Mouse (Mus musculus) liver, embryonic 14.5 days (tissue): Measurements from ENCODE around the gene Klhl26. TPM values are rescaled to one million over a fixed set of nuclear protein-coding genes. Genes with fewer than 3 reads are reported as not detected.

ENCODE experiments used
- ATAC-seq: fragments of 200-750 bp; cut with Nextera tagmentation; 2 replicates; pipeline ENCODE4 v1.8.0; 2017; ENCODE audit warnings: moderate number of reproducible peaks, mild to moderate bottlenecking, moderate library complexity; ENCODE audit not compliant: insufficient read depth
- DNase-seq, 3 experiments: peaks; one replicate each; pipeline ENCODE4 v3.0.0-alpha.2; 2012 to 2013; ENCODE audit warnings: low read depth in 3 of 3, low spot score in 3 of 3
- H3K27ac ChIP-seq: fragments of 300-500 bp; sonication (generic); 2 replicates; pipeline ENCODE4 v1.5.1; 2014; ENCODE audit warnings: moderate library complexity, mild to moderate bottlenecking, control low read depth, inconsistent platforms
- H3K27me3 ChIP-seq: fragments of 300-500 bp; sonication (generic); 2 replicates; pipeline ENCODE4 v1.6.1; 2014; ENCODE audit warnings: mild to moderate bottlenecking, low read length, moderate library complexity; ENCODE audit not compliant: control insufficient read depth, insufficient read depth
- H3K36me3 ChIP-seq: fragments of 300-500 bp; sonication (generic); replicated peaks from 2 replicates; pipeline ENCODE4 v1.6.1; 2014; ENCODE audit warnings: low read depth; ENCODE audit not compliant: control insufficient read depth, insufficient read depth
- H3K4me1 ChIP-seq, 2 experiments: fragments of 200-500 bp in 1 of 2; fragments of 300-500 bp in 1 of 2; sonication (generic) in 1 of 2; replicated peaks; 2 replicates each; pipeline ENCODE4 v1.6.1; 2012 to 2014; ENCODE audit warnings: antibody characterized with exemption in 1 of 2, inconsistent platforms in 1 of 2, low read length in 1 of 2; ENCODE audit not compliant: control insufficient read depth in 2 of 2, insufficient read depth in 2 of 2
- H3K4me2 ChIP-seq: fragments of 300-500 bp; sonication (generic); 2 replicates; pipeline ENCODE4 v1.6.1; 2014; ENCODE audit warnings: low read depth, mild to moderate bottlenecking, control low read depth, moderate library complexity
- H3K4me3 ChIP-seq, 2 experiments: fragments of 200-500 bp in 1 of 2; fragments of 300-500 bp in 1 of 2; sonication (generic) in 1 of 2; 2 replicates each; pipeline ENCODE4 v1.5.1; 2012 to 2014; ENCODE audit warnings: low read depth in 2 of 2, low read length in 2 of 2, mild to moderate bottlenecking in 2 of 2, control low read depth in 1 of 2, inconsistent platforms in 1 of 2, moderate library complexity in 1 of 2; ENCODE audit not compliant: insufficient read depth in 1 of 2
- H3K9ac ChIP-seq: fragments of 300-500 bp; sonication (generic); replicated peaks from 2 replicates; pipeline ENCODE4 v1.6.1; 2014; ENCODE audit warnings: mild to moderate bottlenecking, control low read depth, moderate library complexity
- H3K9me3 ChIP-seq: fragments of 300-500 bp; sonication (generic); 2 replicates; pipeline ENCODE4 v1.6.1; 2016; ENCODE audit warnings: low read length, mixed read lengths; ENCODE audit not compliant: control insufficient read depth
- CTCF ChIP-seq: IDR thresholded peaks from 2 replicates; pipeline ENCODE4 v1.5.1; 2016; ENCODE audit warnings: antibody characterized with exemption, low read depth, control low read depth
- EP300 ChIP-seq: IDR thresholded peaks from 2 replicates; pipeline ENCODE4 v1.6.1; 2016; ENCODE audit warnings: antibody characterized with exemption, low read depth
- WGBS: fragments of 180-500 bp; shearing (Covaris S2); extraction: QIAGEN DNeasy Blood & Tissue Kit; methylation state at CpG from one replicate; pipeline ENCODE4 v1.1.7; 2014; ENCODE audit not compliant: insufficient replicate concordance; 5-methylcytosine and 5-hydroxymethylcytosine counted together
- polyA plus RNA-seq, 2 experiments: library from polyadenylated mRNA; depleted of rRNA in 1 of 2; stranded (reverse) in 1 of 2; unstranded in 1 of 2; fragments of >200 nt; fragmentation: Nextera tagmentation in 1 of 2; extraction: Ambion mirVana in 1 of 2; gene quantifications; 2 replicates each; pipeline versions ENCODE4 v1.2.1 to v1.2.3; 2012 to 2014

The Klhl26 gene
- polyA plus RNA-seq, 2 experiments: 5.0 to 6.5 TPM

DNA sequence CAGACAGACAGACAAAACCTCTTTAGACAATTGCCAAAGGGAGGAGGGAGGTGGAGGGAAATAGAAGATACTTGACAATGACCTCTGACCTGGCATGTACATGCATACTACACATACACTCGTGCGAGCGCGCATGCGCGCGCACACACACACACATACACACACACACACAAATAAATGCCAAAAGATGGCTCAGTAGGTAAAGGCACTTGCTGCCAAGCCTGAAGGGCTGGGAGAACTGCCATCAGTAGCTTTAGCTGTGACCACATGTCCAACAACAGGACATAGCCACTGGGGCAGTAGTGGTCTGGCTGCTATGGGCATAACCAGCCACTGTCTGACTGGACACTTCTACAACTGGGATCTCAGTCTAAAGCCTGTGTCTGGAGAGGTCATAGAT, 4.9 kb downstream of the Klhl26 start:
- Histone ChIP-seq H3K27ac (no peak overlapping the region), H3K27me3 (no peaks in the 10 kb centered on the region), H3K4me2 (no peak overlapping the region), H3K4me1 (peaks cover 6 to 28% of the 10 kb centered on the region in 2 experiments), H3K4me3 (no peak overlapping the region), H3K9ac (no peak overlapping the region), H3K9me3 (no peaks in the 10 kb centered on the region), H3K36me3 (no peaks in the 10 kb centered on the region)
- DNase-seq (no peak), ATAC-seq (no peak)
- 97% methylated on average over 7 of the region's 7 CpGs for WGBS
- TF ChIP-seq CTCF (no peak), EP300 (no peak)

GRCm38 (mm10) chr8:70469938-70470337, 6.8 kb downstream of the Klhl26 start:
- no peaks in the 10 kb centered on the region for H3K9me3 ChIP-seq
- no peaks in the 10 kb centered on the region for H3K36me3 ChIP-seq
- H3K4me1 ChIP-seq: peaks cover 0 to 15% of the 10 kb centered on the region in 2 experiments; a peak in 3 of 4 replicates
- WGBS: 69% methylated on average over 2 of the region's 2 CpGs
- DNase-seq: no peak
- no peak overlapping the region for H3K9ac ChIP-seq
- no peak for TF ChIP-seq CTCF
- no peak for TF ChIP-seq EP300
- no peak overlapping the region for H3K4me2 ChIP-seq
- H3K4me3 ChIP-seq: no peak overlapping the region
- H3K27ac ChIP-seq: no peak overlapping the region
- peak; percentile 23; the same call in 1 of the 2 replicates for ATAC-seq
- H3K27me3 ChIP-seq: no peaks in the 10 kb centered on the region

DNA sequence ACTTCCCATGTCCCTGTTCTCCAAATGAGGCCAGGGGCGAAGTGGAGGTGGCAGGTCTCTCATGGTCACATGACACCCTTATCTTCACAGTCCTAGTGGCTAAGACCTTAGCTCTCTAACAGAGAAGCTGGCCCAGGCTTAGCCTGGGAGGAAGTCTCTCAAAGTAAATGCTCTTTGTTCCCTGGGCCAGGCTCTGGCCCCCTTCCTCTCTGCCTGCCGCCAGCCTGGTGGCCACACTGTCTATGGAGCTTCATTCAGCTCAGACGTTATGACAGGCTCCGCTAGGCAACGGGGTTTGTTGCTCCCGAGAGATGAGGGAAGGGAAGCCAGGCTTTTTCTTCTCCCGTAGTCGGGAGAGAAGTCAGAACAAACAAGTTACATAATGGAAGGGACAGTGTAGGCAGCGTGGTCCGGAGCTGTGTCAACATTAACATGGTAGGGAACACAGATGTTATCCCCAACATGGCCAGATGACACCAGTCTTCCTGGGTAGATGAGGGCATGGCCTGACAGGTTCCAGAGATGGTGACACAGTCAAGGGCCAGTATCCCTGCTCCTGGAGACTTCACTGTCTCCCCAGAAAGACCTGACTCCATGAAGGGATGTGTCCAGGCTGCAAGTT, 7.4 kb downstream of the Klhl26 start:
- no peak overlapping the region for H3K27ac ChIP-seq
- peak; percentile 33; the same call in 1 of the 2 replicates for ATAC-seq
- no peaks in the 10 kb centered on the region for H3K36me3 ChIP-seq
- WGBS: 29% methylated on average over 10 of the region's 10 CpGs
- peak in 1 of 3 experiments; percentile 16 for DNase-seq
- H3K4me2 ChIP-seq: peak overlapping the region; percentile 11; the same call in 1 of the 2 replicates
- no peaks in the 10 kb centered on the region for H3K9me3 ChIP-seq
- TF ChIP-seq EP300 (no peak), CTCF (no peak)
- H3K4me3 ChIP-seq: no peak overlapping the region
- no peaks in the 10 kb centered on the region for H3K27me3 ChIP-seq
- no peak overlapping the region for H3K9ac ChIP-seq
- peaks cover 0 to 15% of the 10 kb centered on the region in 2 experiments; a peak in 3 of 4 replicates for H3K4me1 ChIP-seq

GRCm38 (mm10) chr8:70468733-70469132, 8.0 kb downstream of the Klhl26 start:
- WGBS: 80% methylated on average over 4 of the region's 4 CpGs
- no peak overlapping the region for H3K9ac ChIP-seq
- peaks cover 0 to 15% of the 10 kb centered on the region in 2 experiments; a peak in 3 of 4 replicates for H3K4me1 ChIP-seq
- no peak overlapping the region for H3K27ac ChIP-seq
- no peaks in the 10 kb centered on the region for H3K27me3 ChIP-seq
- H3K36me3 ChIP-seq: no peaks in the 10 kb centered on the region
- DNase-seq (no peak), ATAC-seq (no peak)
- H3K4me2 ChIP-seq: no peak overlapping the region
- TF ChIP-seq EP300: no peak
- no peak for TF ChIP-seq CTCF
- no peaks in the 10 kb centered on the region for H3K9me3 ChIP-seq
- H3K4me3 ChIP-seq: no peak overlapping the region

DNA sequence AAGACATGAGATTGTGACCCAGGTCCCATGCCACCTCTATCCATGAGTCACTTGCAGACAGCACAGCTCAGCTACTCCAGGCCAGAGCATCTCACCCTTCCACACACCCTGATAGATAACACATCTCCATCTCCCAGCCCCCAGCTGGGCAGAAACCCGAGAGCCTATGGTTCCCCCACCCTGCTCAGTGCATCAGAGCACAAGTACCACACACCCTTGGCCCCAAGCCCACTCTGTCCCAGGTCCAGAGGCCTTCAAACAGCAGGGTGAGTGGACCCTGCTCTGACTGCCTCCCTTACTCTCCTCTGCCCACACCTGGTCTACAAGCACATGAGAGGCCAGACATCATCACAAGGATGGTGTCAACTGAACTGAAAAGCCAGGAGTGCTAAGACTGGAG, 8.9 kb downstream of the Klhl26 start:
- no peaks in the 10 kb centered on the region for H3K9me3 ChIP-seq
- peaks cover 0 to 15% of the 10 kb centered on the region in 2 experiments; a peak in 3 of 4 replicates for H3K4me1 ChIP-seq
- no peak overlapping the region for H3K9ac ChIP-seq
- no peak overlapping the region for H3K4me3 ChIP-seq
- H3K36me3 ChIP-seq: no peaks in the 10 kb centered on the region
- ATAC-seq (no peak), DNase-seq (no peak)
- TF ChIP-seq EP300: no peak
- TF ChIP-seq CTCF: no peak
- H3K4me2 ChIP-seq: no peak overlapping the region
- no peaks in the 10 kb centered on the region for H3K27me3 ChIP-seq
- 67% methylated on average over 1 of the region's 1 CpGs for WGBS
- H3K27ac ChIP-seq: no peak overlapping the region
